Mouse (Mus musculus) thymus, postnatal 4 days (tissue): ENCODE measurements around the gene Camsap3.

Experiments used
- DNase-seq: peaks from one replicate; pipeline ENCODE4 v3.0.0; 2021

Gene Camsap3

GRCm38 (mm10) chr8:3603439-3603838 lies 16.3 kb downstream of the Camsap3 start:
- DNase-seq, result no peak

GRCm38 (mm10) chr8:3606593-3606992 lies 19.5 kb downstream of the Camsap3 start:
- DNase-seq, result no peak

DNA sequence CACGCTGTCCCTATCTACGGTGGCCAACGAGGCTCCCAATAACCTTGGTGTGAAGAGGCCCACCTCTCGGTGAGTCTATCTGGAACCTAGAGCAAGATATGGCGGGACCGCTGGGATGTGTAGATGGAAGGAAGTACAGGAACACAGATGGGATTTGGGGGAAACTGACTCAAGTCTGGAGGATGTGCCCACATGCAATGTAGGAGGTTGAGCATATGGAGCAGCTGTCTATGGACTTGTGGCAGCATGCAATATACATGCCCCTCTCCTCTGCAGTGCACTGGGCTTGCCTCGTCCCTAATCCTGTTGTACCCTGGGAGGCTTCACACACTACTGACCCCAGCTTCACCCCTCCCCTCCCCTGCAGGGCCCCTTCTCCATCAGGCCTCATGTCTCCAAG lies 20.7 kb downstream of the Camsap3 start:
- no peak for DNase-seq

GRCm38 (mm10) chr8:3609046-3609815 lies 22.1 kb downstream of the Camsap3 start:
- no peak for DNase-seq

- DNase-seq, result no peak
Observed at GRCm38 (mm10) chr8:3609816-3610150, 22.7 kb downstream of the Camsap3 start.

- peak; percentile 96 for DNase-seq
Observed at GRCm38 (mm10) chr8:3621199-3621970, 34.3 kb downstream of the Camsap3 start, which contains the start of the genes Xab2 and Pet100. TSS of gene Xab2 (minus strand) at chr8:3621316. TSS of gene Pet100 (plus strand) at chr8:3621548.

DNA sequence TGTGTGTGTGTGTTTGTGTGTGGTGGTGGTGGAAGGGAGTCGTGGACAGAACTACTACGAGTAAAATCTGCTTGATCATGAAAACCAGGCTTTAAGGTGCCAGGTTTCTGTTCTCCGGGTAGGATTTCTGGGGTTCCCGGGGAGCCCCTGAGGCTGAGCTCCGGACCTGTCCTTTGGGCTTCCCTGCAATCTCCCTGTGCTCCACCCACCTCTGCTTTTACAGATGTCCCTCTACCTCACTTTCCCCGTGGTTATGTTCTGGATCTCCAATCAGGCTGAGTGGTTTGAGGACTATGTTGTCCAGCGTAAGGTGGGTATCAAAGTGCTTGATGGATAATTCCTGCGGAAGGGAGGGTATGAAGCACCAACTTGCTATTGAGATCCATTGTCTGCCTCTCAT lies 35.0 kb downstream of the Camsap3 start:
- no peak for DNase-seq

- no peak for DNase-seq
Observed at GRCm38 (mm10) chr8:3625445-3625844, 38.4 kb downstream of the Camsap3 start, which contains the start of gene Pcp2. TSS of gene Pcp2 (minus strand) at chr8:3625545.

DNA sequence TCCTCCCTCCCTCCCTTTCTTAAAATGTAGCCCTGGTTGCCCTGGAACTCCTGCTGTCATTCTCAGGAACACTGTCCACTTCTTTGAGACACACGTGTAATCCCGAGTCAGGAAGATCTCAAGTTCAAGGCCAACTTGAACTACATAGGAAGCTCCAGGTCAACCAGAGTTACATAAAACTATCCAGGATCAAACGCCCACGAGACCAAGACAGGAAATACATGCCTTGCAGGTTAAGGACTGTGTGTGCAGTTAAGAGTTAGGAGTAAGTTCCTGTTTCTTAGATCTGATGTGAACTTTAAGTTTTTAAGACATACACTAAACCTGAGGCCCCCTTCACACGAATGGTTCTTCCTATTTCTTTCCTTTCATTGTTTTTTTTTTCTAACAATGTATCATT lies 39.9 kb downstream of the Camsap3 start:
- DNase-seq, result no peak

GRCm38 (mm10) chr8:3628014-3628413 lies 40.9 kb downstream of the Camsap3 start:
- DNase-seq, result peak; percentile 55

GRCm38 (mm10) chr8:3630647-3631477 lies 43.8 kb downstream of the Camsap3 start, which contains the start of gene Stxbp2:
TSS of gene Stxbp2 (plus strand) at chr8:3630955.
- peak; percentile 93 for DNase-seq

DNA sequence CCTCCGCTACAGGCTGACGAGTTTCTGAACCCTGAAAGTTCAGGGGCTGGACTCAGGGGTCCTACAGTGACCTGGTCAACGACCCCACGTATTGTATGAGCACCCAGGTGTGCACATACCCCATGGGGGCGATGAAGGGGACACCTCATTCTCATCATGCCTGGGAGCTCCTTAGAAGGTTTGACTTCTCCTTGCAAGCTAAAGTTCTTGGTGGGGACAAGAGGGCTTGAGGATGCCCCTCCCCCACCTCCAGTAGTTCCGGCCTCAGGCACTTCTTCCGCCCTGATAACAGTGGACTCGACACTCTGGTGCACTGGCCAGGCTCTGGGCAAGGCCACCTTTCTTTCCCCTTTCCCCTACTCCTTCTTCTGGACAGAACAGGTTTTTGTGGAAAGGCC lies 44.4 kb downstream of the Camsap3 start:
- peak; percentile 40 for DNase-seq

DNA sequence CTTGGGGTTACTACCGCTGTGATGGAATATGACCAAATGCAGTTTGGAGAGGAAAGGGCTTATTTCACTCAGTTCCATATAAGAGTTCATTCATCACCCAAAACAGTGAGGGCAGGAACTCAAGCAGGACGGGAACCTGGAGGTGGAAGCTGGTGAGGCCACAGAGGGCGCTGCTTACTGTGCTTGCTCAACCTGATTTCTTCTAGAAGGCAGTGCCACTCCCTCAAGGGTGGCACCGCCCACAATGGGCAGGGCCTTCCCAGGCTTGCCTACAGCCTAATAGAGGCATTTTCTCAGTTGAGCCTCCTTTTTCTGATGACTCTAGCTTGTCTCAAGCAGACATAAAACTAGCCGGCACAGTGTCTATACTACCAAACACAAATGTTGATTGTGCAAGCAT lies 58.7 kb downstream of the Camsap3 start:
- DNase-seq, result peak; percentile 71

GRCm38 (mm10) chr8:3646824-3647531 lies 59.9 kb downstream of the Camsap3 start:
- no peak for DNase-seq

- no peak for DNase-seq
Observed at GRCm38 (mm10) chr8:3647561-3647960, 60.5 kb downstream of the Camsap3 start.

GRCm38 (mm10) chr8:3648268-3648667 lies 61.2 kb downstream of the Camsap3 start:
- DNase-seq, result no peak

DNA sequence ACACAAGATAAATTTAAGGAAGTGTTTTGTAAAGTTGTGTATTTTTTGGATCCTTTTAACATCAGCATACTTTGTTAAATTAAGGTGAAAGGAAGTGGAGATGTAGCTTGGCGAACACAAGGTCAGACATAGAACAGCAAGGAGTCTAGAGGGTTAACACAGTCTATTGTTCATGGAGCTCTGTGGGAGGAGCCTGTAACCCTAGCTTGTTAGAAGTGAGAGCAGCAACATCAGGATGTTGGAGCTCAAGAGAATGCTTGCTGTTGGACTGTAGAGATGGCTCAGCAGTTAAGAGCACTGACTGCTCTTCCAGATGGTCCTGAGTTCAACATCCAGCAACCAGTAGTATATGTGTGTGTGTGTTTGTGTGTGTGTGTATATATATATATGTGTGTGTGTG lies 61.9 kb downstream of the Camsap3 start:
- DNase-seq, result no peak

DNA sequence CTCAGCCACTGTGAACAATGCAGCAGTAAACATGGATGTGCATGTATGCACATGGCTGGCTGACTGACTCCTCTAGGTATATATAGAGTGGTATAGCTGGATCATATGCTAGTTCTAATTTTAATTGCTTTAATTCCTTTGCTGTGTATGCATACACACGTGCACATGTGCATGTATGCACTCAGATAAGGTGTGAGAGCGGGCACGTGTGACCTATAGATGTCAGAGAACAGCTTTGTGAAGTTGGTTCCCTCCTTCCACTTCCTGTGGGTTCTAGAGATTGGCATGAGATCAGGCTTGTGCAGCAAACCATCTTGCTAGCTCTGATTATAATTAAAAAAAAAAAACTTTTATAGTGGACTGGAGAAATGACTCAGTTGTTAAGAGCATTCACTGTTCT lies 65.8 kb downstream of the Camsap3 start:
- DNase-seq, result no peak

DNA sequence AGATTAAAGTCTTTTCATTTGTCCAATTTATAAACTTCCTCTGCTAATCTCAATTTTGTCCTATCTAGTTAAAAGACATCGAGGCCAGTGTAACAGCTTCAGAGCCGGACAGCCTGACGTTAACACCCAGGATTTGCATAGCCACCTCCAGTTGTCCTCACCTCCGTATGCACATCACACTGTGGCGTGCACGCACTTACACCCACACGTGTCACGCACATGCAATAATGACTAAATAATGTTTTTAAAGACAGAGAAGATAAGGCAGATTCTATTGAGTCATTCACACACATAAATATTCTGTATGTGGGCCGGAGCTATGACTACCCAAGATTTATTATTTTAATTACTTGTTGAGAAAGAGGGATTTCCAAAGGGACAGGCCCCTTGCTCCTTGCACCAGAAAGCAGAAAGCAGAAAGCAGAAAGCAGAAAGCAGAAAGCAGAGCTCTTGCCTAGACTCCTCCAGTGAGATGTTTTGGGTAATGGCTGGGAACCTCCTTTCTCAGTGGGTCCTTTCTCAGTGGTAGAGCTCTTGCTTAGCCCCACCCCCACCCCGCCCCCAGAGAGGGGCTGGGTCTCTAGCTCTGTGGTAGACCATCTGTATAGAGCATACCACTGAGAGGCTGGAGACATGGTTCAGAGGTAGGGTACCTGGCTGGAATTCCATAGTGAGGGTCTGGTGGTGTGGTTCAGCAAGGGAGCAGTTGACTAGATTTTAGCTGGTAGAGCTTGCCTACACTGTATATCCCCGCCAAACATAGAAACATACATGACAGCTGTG lies 67.8 kb downstream of the Camsap3 start:
- DNase-seq, result no peak

- DNase-seq, result no peak
Observed at GRCm38 (mm10) chr8:3655526-3655925, 68.4 kb downstream of the Camsap3 start, which contains the start of gene Retn. TSS of gene Retn (plus strand) at chr8:3655770.

- DNase-seq, result no peak
Observed at GRCm38 (mm10) chr8:3656725-3657381, 69.8 kb downstream of the Camsap3 start.
